Mouse (Mus musculus) testis, adult 2 months (tissue): Measurements from ENCODE around the gene Klhl35.

ENCODE experiments used
- CTCF ChIP-seq: fragments of 200-500 bp; IDR thresholded peaks from 2 replicates; pipeline ENCODE4 v1.5.1; 2012; ENCODE audit warnings: low read depth, mild to moderate bottlenecking, inconsistent platforms, low read length, moderate library complexity; ENCODE audit not compliant: control insufficient read depth, insufficient read depth, insufficient replicate concordance
- POLR2A ChIP-seq: fragments of 200-500 bp; IDR thresholded peaks from 2 replicates; pipeline ENCODE4 v1.6.1; 2012; ENCODE audit warnings: low read depth, mild to moderate bottlenecking, inconsistent platforms, low read length, moderate library complexity; ENCODE audit not compliant: control insufficient read depth

- TF ChIP-seq POLR2A (no peak), CTCF (no peak)
These were observed 31.0 kb upstream of the Klhl35 start for GRCm38 (mm10) chr7:99434672-99435250.
